Mouse (Mus musculus) C2C12 (cell line): Measurements from ENCODE around the gene Pus7l. TPM values are rescaled to one million over a fixed set of nuclear protein-coding genes. Genes with fewer than 3 reads are reported as not detected.

ENCODE experiments used
- H3K27me3 ChIP-seq: one replicate; pipeline ENCODE4 v1.6.1; 2011; ENCODE audit not compliant: control insufficient read depth, insufficient read depth, insufficient read length
- H3K36me3 ChIP-seq: one replicate; pipeline ENCODE4 v1.6.1; 2011; ENCODE audit not compliant: control insufficient read depth, insufficient read depth
- H3K4me3 ChIP-seq: one replicate; pipeline ENCODE4 v1.5.1; 2011; ENCODE audit warnings: mild to moderate bottlenecking, control low read depth; ENCODE audit not compliant: poor library complexity, insufficient read depth, severe bottlenecking
- H3K79me2 ChIP-seq: one replicate; pipeline ENCODE4 v1.6.1; 2011; ENCODE audit not compliant: control insufficient read depth, insufficient read depth
- H3K79me3 ChIP-seq: one replicate; pipeline ENCODE4 v1.6.1; 2011; ENCODE audit warnings: low read depth, control low read depth
- H3ac ChIP-seq: one replicate; pipeline ENCODE3; 2011; ENCODE audit warnings: low read depth; ENCODE audit not compliant: control insufficient read depth, insufficient read length
- CEBPB ChIP-seq: IDR thresholded peaks from one replicate; pipeline ENCODE4 v1.6.1; 2011; ENCODE audit warnings: low read depth, mild to moderate bottlenecking, control low read depth, moderate library complexity
- CTCF ChIP-seq: IDR thresholded peaks from one replicate; pipeline ENCODE4 v1.5.1; 2011; ENCODE audit not compliant: control insufficient read depth, insufficient read depth, insufficient read length
- FOSL1 ChIP-seq: IDR thresholded peaks from one replicate; pipeline ENCODE4 v1.8.0; 2011; ENCODE audit warnings: mild to moderate bottlenecking, low read length; ENCODE audit not compliant: poor library complexity, insufficient read depth, severe bottlenecking
- MAX ChIP-seq: IDR thresholded peaks from one replicate; pipeline ENCODE4 v1.6.1; 2011; ENCODE audit warnings: mild to moderate bottlenecking, control low read depth
- MYOD1 ChIP-seq: IDR thresholded peaks from one replicate; pipeline ENCODE4 v1.6.1; 2011; ENCODE audit warnings: low read depth; ENCODE audit not compliant: control insufficient read depth, insufficient read length
- MYOG ChIP-seq: IDR thresholded peaks from one replicate; pipeline ENCODE4 v1.6.1; 2011; ENCODE audit not compliant: control insufficient read depth, insufficient read length; ENCODE audit errors: extremely low read depth
- USF1 ChIP-seq: IDR thresholded peaks from one replicate; pipeline ENCODE4 v1.6.1; 2011; ENCODE audit warnings: low read depth, mild to moderate bottlenecking, control low read depth, moderate library complexity
- polyA plus RNA-seq: library from polyadenylated mRNA; unstranded; fragments of >200 nt; fragmentation: generic; extraction: Trizol; gene quantifications from one replicate; pipeline ENCODE4 v1.2.1, GENCODE M21; 2012; ENCODE audit warnings: missing spikeins

Gene Pus7l
- polyA plus RNA-seq, 1 experiment = 7.2 TPM

- Histone ChIP-seq H3ac (no peak overlapping the region), H3K4me3 (no peak overlapping the region), H3K36me3 (no peaks in the 10 kb centered on the region), H3K27me3 (no peaks in the 10 kb centered on the region), H3K79me3 (peaks cover 2% of the 10 kb centered on the region), H3K79me2 (no peaks in the 10 kb centered on the region)
- TF ChIP-seq CEBPB (no peak), FOSL1 (no peak), CTCF (no peak), MYOD1 (no peak), MYOG (no peak), MAX (no peak), USF1 (no peak)
Observed at GRCm38 (mm10) chr15:94544844-94545243, 1.5 kb upstream of the Pus7l start.

GRCm38 (mm10) chr15:94544052-94544636 lies 797 bp upstream of the Pus7l start:
- H3K79me3 ChIP-seq = peaks cover 2% of the 10 kb centered on the region
- H3K36me3 ChIP-seq = no peaks in the 10 kb centered on the region
- TF ChIP-seq CTCF = no peak
- TF ChIP-seq MYOD1 = no peak
- TF ChIP-seq MYOG = no peak
- no peak for TF ChIP-seq FOSL1
- TF ChIP-seq MAX = no peak
- TF ChIP-seq CEBPB = no peak
- TF ChIP-seq USF1 = no peak
- H3K4me3 ChIP-seq = peak overlapping the region; percentile 63
- H3K79me2 ChIP-seq = no peaks in the 10 kb centered on the region
- H3ac ChIP-seq = peak overlapping the region; percentile 85
- H3K27me3 ChIP-seq = no peaks in the 10 kb centered on the region

- H3K4me3 ChIP-seq = peak overlapping the region; percentile 63
- H3K79me3 ChIP-seq = peaks cover 2% of the 10 kb centered on the region
- peaks cover 10% of the 10 kb centered on the region for H3K36me3 ChIP-seq
- peak overlapping the region; percentile 15 for H3ac ChIP-seq
- no peaks in the 10 kb centered on the region for H3K79me2 ChIP-seq
- no peaks in the 10 kb centered on the region for H3K27me3 ChIP-seq
- no peak for TF ChIP-seq CTCF
- no peak for TF ChIP-seq FOSL1
- TF ChIP-seq USF1 = peak; percentile 80
- TF ChIP-seq MYOD1 = no peak
- no peak for TF ChIP-seq MYOG
- peak; percentile 100 for TF ChIP-seq MAX
- TF ChIP-seq CEBPB = no peak
Observed at GRCm38 (mm10) chr15:94542567-94543408, 559 bp downstream of the Pus7l start.

- no peak overlapping the region for H3K4me3 ChIP-seq
- no peak overlapping the region for H3ac ChIP-seq
- H3K79me2 ChIP-seq = no peaks in the 10 kb centered on the region
- TF ChIP-seq MYOD1 (no peak), USF1 (no peak), FOSL1 (no peak), MAX (no peak), CEBPB (no peak), MYOG (no peak), CTCF (no peak)
- H3K27me3 ChIP-seq = no peaks in the 10 kb centered on the region
- peaks cover 2% of the 10 kb centered on the region for H3K79me3 ChIP-seq
- H3K36me3 ChIP-seq = peaks cover 14% of the 10 kb centered on the region
Observed at GRCm38 (mm10) chr15:94539296-94539695, 4.1 kb downstream of the Pus7l start.

GRCm38 (mm10) chr15:94535521-94535920 lies 7.8 kb downstream of the Pus7l start:
- no peak overlapping the region for H3ac ChIP-seq

More at GRCm38 (mm10) chr15:94535521-94535920, 7.8 kb downstream of the Pus7l start:
- peaks cover 30% of the 10 kb centered on the region for H3K36me3 ChIP-seq
- H3K79me3 ChIP-seq = no peaks in the 10 kb centered on the region
- TF ChIP-seq CEBPB = no peak
- TF ChIP-seq FOSL1 = no peak
- no peak for TF ChIP-seq CTCF
- no peak for TF ChIP-seq MYOD1
- no peak for TF ChIP-seq MAX
- TF ChIP-seq MYOG = no peak
- TF ChIP-seq USF1 = no peak
- H3K79me2 ChIP-seq = no peaks in the 10 kb centered on the region
- no peak overlapping the region for H3K4me3 ChIP-seq
- H3K27me3 ChIP-seq = no peaks in the 10 kb centered on the region
